Mouse (Mus musculus) kidney, adult 18-20 months (tissue): ENCODE results near the gene Naglu.

Experiments used
- DNase-seq: peaks from one replicate; pipeline ENCODE4 v3.0.0; 2021

Gene Naglu

GRCm38 (mm10) chr11:101058726-101059125 lies 11.1 kb upstream of the Naglu start:
- DNase-seq = no peak

- DNase-seq = no peak
Measured at GRCm38 (mm10) chr11:101059473-101059872, 10.3 kb upstream of the Naglu start.

GRCm38 (mm10) chr11:101060126-101060525 lies 9.7 kb upstream of the Naglu start:
- peak; percentile 61 for DNase-seq

GRCm38 (mm10) chr11:101061049-101061448 lies 8.8 kb upstream of the Naglu start:
- no peak for DNase-seq

- DNase-seq = no peak
Measured at GRCm38 (mm10) chr11:101062165-101062884, 7.5 kb upstream of the Naglu start.

- no peak for DNase-seq
Measured at GRCm38 (mm10) chr11:101062971-101063675, 6.7 kb upstream of the Naglu start.

- no peak for DNase-seq
Measured at GRCm38 (mm10) chr11:101063676-101064327, 6.0 kb upstream of the Naglu start.

- no peak for DNase-seq
Measured at GRCm38 (mm10) chr11:101064462-101064861, 5.3 kb upstream of the Naglu start.

- DNase-seq = no peak
Measured at GRCm38 (mm10) chr11:101065002-101065401, 4.8 kb upstream of the Naglu start.

GRCm38 (mm10) chr11:101066549-101067412 lies 3.0 kb upstream of the Naglu start:
- peak; percentile 92 for DNase-seq

- no peak for DNase-seq
Measured at GRCm38 (mm10) chr11:101070189-101070527, 346 bp downstream of the Naglu start.

- no peak for DNase-seq
Measured at GRCm38 (mm10) chr11:101070987-101071386, 1.2 kb downstream of the Naglu start.

- no peak for DNase-seq
Measured at GRCm38 (mm10) chr11:101071810-101072428, 2.1 kb downstream of the Naglu start.

GRCm38 (mm10) chr11:101078121-101078520 lies 8.3 kb downstream of the Naglu start, which contains the start of gene Hsd17b1:
TSS of gene Hsd17b1 (plus strand) at chr11:101078411.
- DNase-seq = no peak

- DNase-seq = no peak
Measured at GRCm38 (mm10) chr11:101079746-101080145, 9.9 kb downstream of the Naglu start.

GRCm38 (mm10) chr11:101080421-101080820 lies 10.6 kb downstream of the Naglu start:
- DNase-seq = no peak

GRCm38 (mm10) chr11:101081659-101082058 lies 11.8 kb downstream of the Naglu start:
- no peak for DNase-seq

GRCm38 (mm10) chr11:101082208-101083082 lies 12.6 kb downstream of the Naglu start, which contains the start of gene Coasy:
TSS of gene Coasy (plus strand) at chr11:101082565.
- peak; percentile 87 for DNase-seq

GRCm38 (mm10) chr11:101083083-101083697 lies 13.4 kb downstream of the Naglu start:
- DNase-seq = peak; percentile 68

- DNase-seq = no peak
Measured at GRCm38 (mm10) chr11:101084246-101084645, 14.4 kb downstream of the Naglu start.

- no peak for DNase-seq
Measured at GRCm38 (mm10) chr11:101084811-101085210, 15.0 kb downstream of the Naglu start.
